Mouse (Mus musculus): ENCODE data around the gene Rsph14. TPM values are rescaled to one million over a fixed set of nuclear protein-coding genes. Genes with fewer than 3 reads are reported as not detected.

Rsph14 gene
- polyA plus RNA-seq, 1 experiment = not detected

- Histone ChIP-seq H3K4me1 (ENCODE audit: control insufficient read depth) (no peaks in the 10 kb centered on the region), H3K4me3 (replicated peaks) (no peak overlapping the region), H3K9me3 (ENCODE audit: control insufficient read depth, low read length) (no peaks in the 10 kb centered on the region), H3K36me3 (ENCODE audit: control insufficient read depth) (no peaks in the 10 kb centered on the region), H3K27me3 (ENCODE audit: control insufficient read depth) (no peaks in the 10 kb centered on the region)
- TF ChIP-seq GATA1 (IDR thresholded peaks at IDR 0.05; ENCODE audit: low read length) = no peak
- TF ChIP-seq TAL1 (IDR thresholded peaks at IDR 0.05; ENCODE audit: low read length) = no peak
Measured at GRCm38 (mm10) chr10:74935016-74935415, 97.4 kb downstream of the Rsph14 start.

DNA sequence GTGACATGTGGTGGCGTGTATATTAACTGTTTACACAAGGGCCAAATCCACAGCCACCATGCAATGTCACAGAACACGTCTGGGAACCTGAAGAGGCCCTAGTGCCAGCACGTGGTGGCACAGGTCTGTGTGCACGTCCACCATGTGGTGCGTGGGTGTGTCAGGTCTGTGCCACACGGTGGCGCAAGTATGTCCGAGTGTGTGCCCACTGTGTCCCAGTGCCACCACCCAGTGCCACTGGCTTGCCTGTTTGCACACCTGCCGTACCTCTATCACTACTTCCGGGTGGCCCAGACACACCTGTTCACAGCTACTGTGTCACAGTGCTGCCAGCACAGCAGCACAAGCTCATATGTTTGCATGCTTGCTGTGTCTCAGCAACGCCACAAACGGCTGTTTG, 97.9 kb downstream of the Rsph14 start:
- no peaks in the 10 kb centered on the region for H3K36me3 ChIP-seq (ENCODE audit: control insufficient read depth)
- TF ChIP-seq TAL1 (IDR thresholded peaks at IDR 0.05; ENCODE audit: low read length) (no peak), GATA1 (IDR thresholded peaks at IDR 0.05; ENCODE audit: low read length) (no peak)
- no peaks in the 10 kb centered on the region for H3K27me3 ChIP-seq (ENCODE audit: control insufficient read depth)
- no peak overlapping the region for H3K4me3 ChIP-seq (replicated peaks)
- H3K4me1 ChIP-seq (ENCODE audit: control insufficient read depth) = no peaks in the 10 kb centered on the region
- H3K9me3 ChIP-seq (ENCODE audit: control insufficient read depth, low read length) = no peaks in the 10 kb centered on the region

GRCm38 (mm10) chr10:74933548-74934190, 98.7 kb downstream of the Rsph14 start:
- Histone ChIP-seq H3K4me3 (replicated peaks) (no peak overlapping the region), H3K9me3 (ENCODE audit: control insufficient read depth, low read length) (no peaks in the 10 kb centered on the region), H3K4me1 (ENCODE audit: control insufficient read depth) (no peaks in the 10 kb centered on the region), H3K36me3 (ENCODE audit: control insufficient read depth) (no peaks in the 10 kb centered on the region), H3K27me3 (ENCODE audit: control insufficient read depth) (no peaks in the 10 kb centered on the region)
- no peak for TF ChIP-seq TAL1 (IDR thresholded peaks at IDR 0.05; ENCODE audit: low read length)
- no peak for TF ChIP-seq GATA1 (IDR thresholded peaks at IDR 0.05; ENCODE audit: low read length)

DNA sequence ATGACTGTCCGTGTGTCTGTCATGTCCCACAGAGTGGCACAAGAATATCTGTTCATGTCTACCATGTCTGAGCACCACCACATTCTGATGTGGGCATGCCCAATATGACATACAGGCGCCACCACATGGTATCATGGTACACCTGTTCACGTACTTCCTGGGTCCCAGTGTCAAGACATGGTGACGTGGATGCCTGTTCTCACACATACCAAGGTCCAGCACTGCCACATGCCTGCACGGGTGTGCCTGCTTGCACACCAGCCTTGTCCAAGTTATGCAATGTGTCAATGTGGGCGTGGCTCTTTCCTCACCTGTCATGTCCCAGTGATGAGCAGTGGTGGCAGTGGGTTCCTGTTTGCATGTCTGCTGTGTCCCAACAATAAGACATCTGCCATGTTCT, 99.9 kb downstream of the Rsph14 start:
- TF ChIP-seq TAL1 (IDR thresholded peaks at IDR 0.05; ENCODE audit: low read length) (no peak), GATA1 (IDR thresholded peaks at IDR 0.05; ENCODE audit: low read length) (no peak)
- no peaks in the 10 kb centered on the region for H3K9me3 ChIP-seq (ENCODE audit: control insufficient read depth, low read length)
- no peaks in the 10 kb centered on the region for H3K4me1 ChIP-seq (ENCODE audit: control insufficient read depth)

DNA sequence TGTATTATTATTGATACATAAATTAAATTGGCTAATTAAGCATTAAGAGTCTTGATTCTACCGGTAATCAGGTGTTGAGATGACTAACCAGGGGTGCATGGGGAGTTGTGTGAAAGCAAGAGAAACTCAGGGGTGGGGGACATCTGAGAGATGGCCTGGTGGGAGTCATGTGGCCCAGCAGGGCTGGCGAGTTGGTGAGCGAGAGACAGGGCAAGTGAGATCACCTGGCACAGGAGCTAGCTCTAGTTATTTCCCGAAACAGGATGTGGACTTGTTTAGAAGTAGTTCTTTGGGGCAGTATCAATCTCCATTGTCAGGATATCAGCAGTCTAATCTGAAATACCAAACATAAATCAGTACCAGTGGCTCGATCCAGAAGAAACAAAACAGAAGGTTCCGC, 100.8 kb downstream of the Rsph14 start:
- no peaks in the 10 kb centered on the region for H3K4me1 ChIP-seq (ENCODE audit: control insufficient read depth)
- H3K27me3 ChIP-seq (ENCODE audit: control insufficient read depth) = no peaks in the 10 kb centered on the region
- no peaks in the 10 kb centered on the region for H3K36me3 ChIP-seq (ENCODE audit: control insufficient read depth)
- H3K9me3 ChIP-seq (ENCODE audit: control insufficient read depth, low read length) = no peaks in the 10 kb centered on the region
- TF ChIP-seq TAL1 (IDR thresholded peaks at IDR 0.05; ENCODE audit: low read length) (no peak), GATA1 (IDR thresholded peaks at IDR 0.05; ENCODE audit: low read length) (no peak)
- no peak overlapping the region for H3K4me3 ChIP-seq (replicated peaks)

More for the DNA sequence above, 99.9 kb downstream of the Rsph14 start:
- Histone ChIP-seq H3K27me3 (ENCODE audit: control insufficient read depth) (no peaks in the 10 kb centered on the region), H3K4me3 (replicated peaks) (no peak overlapping the region), H3K36me3 (ENCODE audit: control insufficient read depth) (no peaks in the 10 kb centered on the region)

- Histone ChIP-seq H3K9me3 (ENCODE audit: control insufficient read depth, low read length) (no peaks in the 10 kb centered on the region), H3K27me3 (ENCODE audit: control insufficient read depth) (no peaks in the 10 kb centered on the region), H3K36me3 (ENCODE audit: control insufficient read depth) (no peaks in the 10 kb centered on the region), H3K4me1 (ENCODE audit: control insufficient read depth) (no peaks in the 10 kb centered on the region; the same call in 1 of the 2 replicates), H3K4me3 (replicated peaks) (no peak overlapping the region)
- TF ChIP-seq TAL1 (IDR thresholded peaks at IDR 0.05; ENCODE audit: low read length) (no peak), GATA1 (IDR thresholded peaks at IDR 0.05; ENCODE audit: low read length) (no peak)
Measured at GRCm38 (mm10) chr10:74930541-74930940, 101.8 kb downstream of the Rsph14 start.

DNA sequence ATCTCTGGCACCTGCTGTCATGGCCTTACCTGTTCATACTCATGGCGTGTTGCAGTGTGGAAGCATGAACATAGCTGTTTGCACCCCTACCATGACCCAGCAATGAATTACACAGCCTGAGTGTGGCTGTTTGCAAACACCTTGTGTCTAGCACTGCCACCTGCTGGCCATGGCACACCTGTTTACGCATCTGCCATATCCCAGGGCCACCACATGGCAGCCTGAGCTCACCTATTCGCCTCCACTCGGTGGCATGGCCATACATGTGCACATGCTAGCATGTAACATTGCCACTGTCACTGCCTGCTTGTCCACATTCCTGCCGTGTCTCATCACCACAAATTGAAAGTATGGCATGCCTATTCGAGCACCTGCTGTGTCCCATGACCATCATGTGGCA, 102.8 kb downstream of the Rsph14 start:
- Histone ChIP-seq H3K4me3 (replicated peaks) (no peak overlapping the region), H3K9me3 (ENCODE audit: control insufficient read depth, low read length) (no peaks in the 10 kb centered on the region)

DNA sequence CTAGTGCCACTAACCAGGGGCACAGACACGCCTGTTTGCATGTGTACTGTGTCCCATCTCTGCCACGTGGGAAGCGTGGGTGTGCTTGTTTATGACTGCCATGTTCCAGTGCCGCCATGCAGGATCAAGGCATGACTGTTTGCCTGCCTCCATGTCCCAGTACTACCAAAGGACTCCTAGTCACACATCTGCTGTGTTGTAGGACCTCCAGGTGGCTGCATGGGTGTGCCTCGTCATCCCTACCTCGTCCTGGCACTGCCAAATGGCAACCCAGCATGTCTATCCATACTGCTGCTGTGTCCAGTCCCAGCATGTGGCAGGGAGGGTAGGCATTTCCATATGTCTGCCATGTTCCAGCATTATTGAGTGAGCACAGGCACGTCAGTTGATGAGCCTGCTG, 104.1 kb downstream of the Rsph14 start:
- no peaks in the 10 kb centered on the region; the same call in 1 of the 2 replicates for H3K4me1 ChIP-seq (ENCODE audit: control insufficient read depth)
- H3K36me3 ChIP-seq (ENCODE audit: control insufficient read depth) = no peaks in the 10 kb centered on the region
- no peaks in the 10 kb centered on the region for H3K27me3 ChIP-seq (ENCODE audit: control insufficient read depth)
- H3K9me3 ChIP-seq (ENCODE audit: control insufficient read depth, low read length) = no peaks in the 10 kb centered on the region
- TF ChIP-seq TAL1 (IDR thresholded peaks at IDR 0.05; ENCODE audit: low read length) (0 out of 3 replicates have a peak, but pooled peaks have one; percentile 1), GATA1 (IDR thresholded peaks at IDR 0.05; ENCODE audit: low read length) (no peak)
- no peak overlapping the region for H3K4me3 ChIP-seq (replicated peaks)

More for the DNA sequence above, 102.8 kb downstream of the Rsph14 start:
- Histone ChIP-seq H3K36me3 (ENCODE audit: control insufficient read depth) (no peaks in the 10 kb centered on the region), H3K27me3 (ENCODE audit: control insufficient read depth) (no peaks in the 10 kb centered on the region), H3K4me1 (ENCODE audit: control insufficient read depth) (no peaks in the 10 kb centered on the region; the same call in 1 of the 2 replicates)
- TF ChIP-seq GATA1 (IDR thresholded peaks at IDR 0.05; ENCODE audit: low read length) = no peak
- TF ChIP-seq TAL1 (IDR thresholded peaks at IDR 0.05; ENCODE audit: low read length) = no peak

- no peaks in the 10 kb centered on the region for H3K9me3 ChIP-seq (ENCODE audit: control insufficient read depth, low read length)
Measured at GRCm38 (mm10) chr10:74925324-74925723, 107.1 kb downstream of the Rsph14 start.

More at GRCm38 (mm10) chr10:74925324-74925723, 107.1 kb downstream of the Rsph14 start:
- TF ChIP-seq GATA1 (IDR thresholded peaks at IDR 0.05; ENCODE audit: low read length) = no peak
- no peak for TF ChIP-seq TAL1 (IDR thresholded peaks at IDR 0.05; ENCODE audit: low read length)
- no peaks in the 10 kb centered on the region; the same call in 1 of the 2 replicates for H3K4me1 ChIP-seq (ENCODE audit: control insufficient read depth)
- H3K27me3 ChIP-seq (ENCODE audit: control insufficient read depth) = no peaks in the 10 kb centered on the region
- H3K4me3 ChIP-seq (replicated peaks) = no peak overlapping the region
- no peaks in the 10 kb centered on the region for H3K36me3 ChIP-seq (ENCODE audit: control insufficient read depth)

All from erythroblast, embryonic 14.5 days (primary cell).